Mouse (Mus musculus) hindbrain, postnatal 0 days (tissue): ENCODE measurements at regions not wholly inside any gene's neighbourhood (a gene's known extent, or its start where the extent isn't known, plus 50 kb on each side); places are given as distances from the start of the nearest gene placed in this dataset.
A peak's percentile ranks its signal among the peaks of the same experiment; 100 is the strongest.

Source experiments
- ATAC-seq: fragments of 200-750 bp; cut with Nextera tagmentation; 2 replicates; pipeline ENCODE4 v1.8.0; 2017; ENCODE audit warnings: mild to moderate bottlenecking, moderate TSS enrichment, moderate library complexity
- DNase-seq: peaks from one replicate; pipeline ENCODE4 v3.0.0-alpha.2; 2015; ENCODE audit warnings: low spot score
- H3K27ac ChIP-seq: fragments of 300-500 bp; sonication (generic); 2 replicates; pipeline ENCODE4 v1.5.1; 2014; ENCODE audit warnings: mild to moderate bottlenecking
- H3K27me3 ChIP-seq: fragments of 300-500 bp; sonication (generic); 2 replicates; pipeline ENCODE4 v1.6.1; 2014; ENCODE audit warnings: low read length, mixed read lengths; ENCODE audit not compliant: insufficient read depth
- H3K36me3 ChIP-seq: fragments of 300-500 bp; sonication (generic); 2 replicates; pipeline ENCODE4 v1.6.1; 2014; ENCODE audit warnings: low read length, mixed read lengths; ENCODE audit not compliant: insufficient read depth
- H3K4me1 ChIP-seq: fragments of 300-500 bp; sonication (generic); 2 replicates; pipeline ENCODE4 v1.6.1; 2014; ENCODE audit warnings: antibody characterized with exemption, low read length, mixed read lengths; ENCODE audit not compliant: insufficient read depth
- H3K4me2 ChIP-seq: fragments of 300-500 bp; sonication (generic); 2 replicates; pipeline ENCODE4 v1.6.1; 2014; ENCODE audit warnings: low read depth, mild to moderate bottlenecking, low read length, moderate library complexity, mixed read lengths
- H3K4me3 ChIP-seq: fragments of 300-500 bp; sonication (generic); 2 replicates; pipeline ENCODE4 v1.5.1; 2014; ENCODE audit warnings: low read length
- H3K9ac ChIP-seq: fragments of 300-500 bp; sonication (generic); replicated peaks from 2 replicates; pipeline ENCODE4 v1.6.1; 2014; ENCODE audit warnings: mild to moderate bottlenecking, low read length, moderate library complexity, mixed read lengths
- H3K9me3 ChIP-seq: fragments of 300-500 bp; sonication (generic); 2 replicates; pipeline ENCODE4 v1.6.1; 2016; ENCODE audit warnings: low read length, mixed read lengths
- CTCF ChIP-seq: IDR thresholded peaks from 2 replicates; pipeline ENCODE4 v1.5.1; 2016; ENCODE audit warnings: antibody characterized with exemption, control low read depth, low read depth
- WGBS: fragments of 180-500 bp; shearing (Covaris S2); extraction: QIAGEN DNeasy Blood & Tissue Kit; methylation state at CpG from one replicate; pipeline ENCODE4 v1.1.7; 2014; 5-methylcytosine and 5-hydroxymethylcytosine counted together

DNA sequence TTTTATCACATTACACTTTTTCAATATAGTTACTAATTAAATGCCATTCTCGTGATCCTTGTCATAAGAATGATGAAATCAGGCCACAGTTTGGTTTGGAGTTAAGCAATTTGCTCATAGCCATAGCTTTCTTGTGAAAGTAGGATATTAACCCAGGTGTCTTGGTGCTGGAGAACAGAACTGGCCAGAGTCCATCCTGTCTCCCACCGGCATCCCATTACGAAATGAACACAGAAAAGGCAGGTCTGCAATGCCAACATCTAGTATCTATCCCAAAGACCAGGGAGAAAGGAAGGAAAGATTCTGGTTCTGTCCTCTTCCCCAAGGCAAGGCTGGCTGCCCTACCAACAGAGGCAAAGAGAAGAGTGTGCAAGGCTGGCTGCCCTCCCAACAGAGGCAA lies 61.6 kb upstream of the Avpr1a start:
- Histone ChIP-seq H3K4me3 (no peak overlapping the region), H3K36me3 (no peaks in the 10 kb centered on the region), H3K9ac (no peak overlapping the region), H3K9me3 (no peaks in the 10 kb centered on the region), H3K27ac (no peak overlapping the region), H3K4me1 (no peaks in the 10 kb centered on the region), H3K27me3 (no peaks in the 10 kb centered on the region), H3K4me2 (no peak overlapping the region)
- TF ChIP-seq CTCF = no peak
- 89% methylated on average over 3 of the region's 3 CpGs for WGBS
- DNase-seq = no peak
- no peak for ATAC-seq

DNA sequence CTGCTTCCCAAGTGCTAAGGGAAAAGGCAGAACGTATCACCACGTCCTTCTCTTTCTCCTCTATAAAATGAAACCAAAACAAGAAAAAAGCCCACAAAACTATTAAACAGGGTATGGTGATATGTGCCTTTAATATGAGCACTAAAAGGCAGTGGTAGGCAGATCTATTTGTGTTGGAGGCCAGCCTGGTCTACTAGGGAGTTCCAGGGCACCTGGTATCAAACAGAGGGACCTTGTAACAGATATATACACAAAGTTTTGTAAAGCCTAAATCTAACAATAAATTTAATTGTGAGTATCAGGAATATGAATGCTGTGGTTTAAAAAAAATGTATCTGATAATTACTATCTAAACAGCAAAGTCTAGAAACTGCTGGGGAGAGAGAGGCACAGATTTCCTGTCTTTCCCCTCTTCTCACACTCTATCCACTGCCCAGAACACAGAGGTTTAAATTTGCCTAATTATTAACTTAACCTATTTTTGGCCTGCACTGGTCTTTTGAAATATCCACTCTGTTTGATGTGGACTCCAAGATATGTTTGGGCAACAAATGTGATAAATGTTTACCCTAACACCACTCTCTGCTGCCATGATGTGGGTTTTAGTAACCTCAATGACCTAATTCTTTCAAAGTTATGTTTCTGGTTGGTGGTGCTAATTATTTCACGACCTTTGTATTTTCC lies 68.5 kb upstream of the Avpr1a start:
- Histone ChIP-seq H3K9ac (no peak overlapping the region), H3K4me2 (no peak overlapping the region), H3K9me3 (no peaks in the 10 kb centered on the region), H3K4me1 (no peaks in the 10 kb centered on the region), H3K4me3 (no peak overlapping the region), H3K36me3 (no peaks in the 10 kb centered on the region), H3K27me3 (no peaks in the 10 kb centered on the region), H3K27ac (no peak overlapping the region)
- 81% methylated on average over 3 of the region's 3 CpGs for WGBS
- TF ChIP-seq CTCF = no peak
- no peak for ATAC-seq
- no peak for DNase-seq

GRCm38 (mm10) chr10:122343291-122343690 lies 105.0 kb upstream of the Avpr1a start:
- Histone ChIP-seq H3K9me3 (no peaks in the 10 kb centered on the region), H3K36me3 (no peaks in the 10 kb centered on the region), H3K4me1 (no peaks in the 10 kb centered on the region), H3K4me2 (no peak overlapping the region), H3K27me3 (no peaks in the 10 kb centered on the region), H3K9ac (no peak overlapping the region), H3K27ac (no peak overlapping the region), H3K4me3 (no peak overlapping the region)
- WGBS = 95% methylated on average over 9 of the region's 9 CpGs
- no peak for TF ChIP-seq CTCF
- DNase-seq = no peak
- ATAC-seq = no peak

DNA sequence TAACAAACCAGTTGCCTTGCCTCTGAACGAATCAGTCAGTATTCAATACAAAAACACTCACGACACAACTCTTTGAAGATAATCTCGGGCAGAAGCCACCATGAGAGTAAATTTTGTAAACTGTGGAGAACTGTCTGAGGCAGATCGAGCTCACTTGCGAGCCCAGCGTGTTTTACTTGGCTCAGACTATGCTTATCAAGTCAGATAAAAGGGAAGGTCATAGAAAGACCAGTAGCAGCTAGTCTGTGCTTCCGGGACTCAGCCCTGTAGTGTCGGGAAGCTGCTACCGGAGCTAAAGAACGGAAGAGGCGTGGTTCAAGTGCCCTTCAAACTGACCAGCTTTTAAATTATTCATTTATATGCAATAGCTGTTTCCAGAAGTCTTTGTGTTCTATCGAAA lies 105.9 kb upstream of the Avpr1a start:
- Histone ChIP-seq H3K4me2 (no peak overlapping the region), H3K9me3 (no peaks in the 10 kb centered on the region), H3K4me1 (no peaks in the 10 kb centered on the region), H3K9ac (no peak overlapping the region), H3K27me3 (no peaks in the 10 kb centered on the region), H3K4me3 (no peak overlapping the region), H3K36me3 (no peaks in the 10 kb centered on the region), H3K27ac (no peak overlapping the region)
- TF ChIP-seq CTCF = no peak
- DNase-seq = no peak
- no peak for ATAC-seq
- WGBS = 87% methylated on average over 12 of the region's 12 CpGs

DNA sequence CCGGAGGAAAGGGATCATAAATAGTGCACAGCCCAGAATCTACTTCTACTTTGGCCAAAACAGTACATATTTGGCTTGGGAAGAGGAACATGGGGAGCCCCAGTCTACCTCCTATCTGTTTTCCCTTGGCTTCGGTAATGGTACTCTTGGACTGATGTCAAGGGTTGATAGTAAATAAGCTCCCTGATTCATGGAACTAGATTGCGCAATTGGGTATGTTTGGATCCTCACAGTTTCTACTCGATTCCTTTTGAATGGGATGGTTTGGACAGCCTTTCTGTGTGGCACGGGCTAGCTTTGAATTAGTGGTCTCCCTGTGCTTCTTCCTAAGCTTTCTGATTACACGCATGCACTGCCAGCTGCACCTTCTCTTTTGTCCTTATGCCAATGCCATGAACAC lies 121.4 kb upstream of the Avpr1a start:
- H3K9me3 ChIP-seq = no peaks in the 10 kb centered on the region
- 69% methylated on average over 6 of the region's 6 CpGs for WGBS
- H3K9ac ChIP-seq = no peak overlapping the region
- no peak overlapping the region for H3K4me3 ChIP-seq
- H3K36me3 ChIP-seq = no peaks in the 10 kb centered on the region
- H3K27me3 ChIP-seq = no peaks in the 10 kb centered on the region
- no peak for DNase-seq
- H3K27ac ChIP-seq = no peak overlapping the region
- no peak for ATAC-seq
- no peak overlapping the region for H3K4me2 ChIP-seq
- no peaks in the 10 kb centered on the region for H3K4me1 ChIP-seq
- TF ChIP-seq CTCF = no peak

DNA sequence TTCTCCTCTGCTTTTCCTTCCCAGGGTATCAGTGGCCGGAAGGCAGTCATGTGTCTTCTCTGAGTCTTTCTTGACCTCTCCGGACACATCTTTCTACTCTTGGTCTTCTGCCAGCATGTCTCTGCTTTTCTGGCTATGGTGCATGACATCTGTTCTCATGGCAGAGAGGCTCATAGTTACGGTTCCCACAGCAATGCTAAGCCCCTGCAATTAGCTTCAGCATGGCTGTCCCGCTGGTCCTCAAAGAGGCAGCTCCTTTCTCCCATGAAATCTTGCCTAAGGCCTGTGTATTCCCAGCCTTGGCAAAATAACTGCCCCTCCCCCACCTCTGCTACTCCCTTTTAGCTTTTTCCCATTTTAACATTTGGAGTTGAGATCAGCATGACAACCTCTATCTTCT lies 129.4 kb upstream of the Avpr1a start:
- Histone ChIP-seq H3K9me3 (no peaks in the 10 kb centered on the region), H3K9ac (no peak overlapping the region), H3K27me3 (no peaks in the 10 kb centered on the region), H3K4me2 (no peak overlapping the region), H3K36me3 (no peaks in the 10 kb centered on the region), H3K4me3 (no peak overlapping the region), H3K27ac (no peak overlapping the region), H3K4me1 (no peaks in the 10 kb centered on the region)
- WGBS = 36% methylated on average over 4 of the region's 4 CpGs
- DNase-seq (peak; percentile 84), ATAC-seq (peak; percentile 96)
- no peak for TF ChIP-seq CTCF

GRCm38 (mm10) chr10:122310646-122311193 lies 137.6 kb upstream of the Avpr1a start:
- no peaks in the 10 kb centered on the region for H3K36me3 ChIP-seq
- WGBS = 49% methylated on average over 3 of the region's 3 CpGs
- no peak for TF ChIP-seq CTCF

More at GRCm38 (mm10) chr10:122310646-122311193, 137.6 kb upstream of the Avpr1a start:
- no peak overlapping the region for H3K27ac ChIP-seq
- no peak for DNase-seq
- no peaks in the 10 kb centered on the region for H3K9me3 ChIP-seq
- H3K9ac ChIP-seq = no peak overlapping the region
- H3K4me3 ChIP-seq = no peak overlapping the region
- no peaks in the 10 kb centered on the region for H3K4me1 ChIP-seq
- H3K4me2 ChIP-seq = no peak overlapping the region
- ATAC-seq = no peak
- H3K27me3 ChIP-seq = no peaks in the 10 kb centered on the region
